Mouse (Mus musculus) testis, adult 10 weeks (tissue): ENCODE data around the gene Fzd9. TPM values are rescaled to one million over a fixed set of nuclear protein-coding genes. Genes with fewer than 3 reads are reported as not detected.

Experiments used
- polyA plus RNA-seq: library from polyadenylated mRNA; stranded (reverse); fragments of 350-450 nt; fragmentation: Illumina TruSeq; extraction: RNeasy Lipid Tissue Mini Kit (QIAGEN cat#74804); gene quantifications from one replicate; pipeline ENCODE4 v1.2.3, GENCODE M21; 2014; ENCODE audit warnings: low read depth, low replicate concordance

The Fzd9 gene
- polyA plus RNA-seq, result 0.08 TPM

GRCm38 (mm10) chr5:135251079-135251454, at the start of gene Fzd9:
Gene Fzd9 (minus strand): TSS chr5:135251230.

Other genes with a start within 250 kb of the Fzd9 start
- 7.4 TPM for gene Abhd11, start 242.1 kb downstream of the Fzd9 start, polyA plus RNA-seq
- not detected for gene Stx1a, start 227.7 kb downstream of the Fzd9 start, polyA plus RNA-seq
- 10.2 TPM for gene Dnajc30, start 187.0 kb downstream of the Fzd9 start, polyA plus RNA-seq
- gene Bud23, start 186.3 kb downstream of the Fzd9 start, polyA plus RNA-seq, result 9.1 TPM
- gene Vps37d, start 173.0 kb downstream of the Fzd9 start, polyA plus RNA-seq, result not detected
- 1.1 TPM for gene Mlxipl, start 161.3 kb downstream of the Fzd9 start, polyA plus RNA-seq
- 12.1 TPM for gene Tbl2, start 101.6 kb downstream of the Fzd9 start, polyA plus RNA-seq
- 13.1 TPM for gene Bcl7b, start 82.9 kb downstream of the Fzd9 start, polyA plus RNA-seq
- gene Baz1b, start 64.0 kb downstream of the Fzd9 start, polyA plus RNA-seq, result 17.9 TPM
- 8.4 TPM for gene Fkbp6, start 98.8 kb upstream of the Fzd9 start, polyA plus RNA-seq
- not detected for gene Trim50, start 102.1 kb upstream of the Fzd9 start, polyA plus RNA-seq
- gene Nsun5, start 118.7 kb upstream of the Fzd9 start, polyA plus RNA-seq, result 1.9 TPM
- gene Pom121, start 143.3 kb upstream of the Fzd9 start, polyA plus RNA-seq, result 8.2 TPM